Mouse (Mus musculus) central nervous system, embryonic 18 days (tissue): ENCODE data around the gene Ntn1. TPM values are rescaled to one million over a fixed set of nuclear protein-coding genes. Genes with fewer than 3 reads are reported as not detected.

ENCODE experiments used
- polyA plus RNA-seq: library from polyadenylated mRNA; depleted of rRNA; stranded (reverse); fragments of >200 nt; gene quantifications from 2 replicates; pipeline ENCODE4 v1.2.3, GENCODE M21; 2012; rRNA removed

The Ntn1 gene
- 15.6 and 19.1 TPM in 2 replicates for polyA plus RNA-seq

DNA sequence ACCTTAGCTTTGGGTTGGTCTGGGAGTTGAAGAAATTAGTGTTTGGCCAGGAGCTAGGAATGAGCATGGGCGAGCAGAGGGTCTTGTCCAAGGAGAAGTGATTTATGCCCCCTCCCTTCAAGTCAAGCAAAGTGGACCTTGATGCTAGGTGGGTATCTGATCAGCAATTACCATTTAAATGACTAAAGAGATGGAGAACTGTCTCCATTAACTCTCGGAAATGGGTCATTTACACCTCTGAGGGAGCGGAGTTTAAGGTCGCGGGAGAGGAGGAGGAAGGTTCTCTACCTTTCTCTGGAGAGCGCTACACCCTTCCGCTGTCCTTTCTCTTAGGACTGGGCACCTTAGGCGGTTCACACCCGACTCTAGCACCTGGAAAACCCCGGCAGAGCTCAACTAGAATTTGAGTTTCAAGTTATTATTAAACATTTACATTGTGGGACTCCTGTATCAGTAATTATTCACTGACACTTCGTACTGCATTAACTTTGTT lies at the start of gene Ntn1:
TSS of gene Ntn1 (minus strand) at position 97 of the 493 bp plus-strand sequence.

DNA sequence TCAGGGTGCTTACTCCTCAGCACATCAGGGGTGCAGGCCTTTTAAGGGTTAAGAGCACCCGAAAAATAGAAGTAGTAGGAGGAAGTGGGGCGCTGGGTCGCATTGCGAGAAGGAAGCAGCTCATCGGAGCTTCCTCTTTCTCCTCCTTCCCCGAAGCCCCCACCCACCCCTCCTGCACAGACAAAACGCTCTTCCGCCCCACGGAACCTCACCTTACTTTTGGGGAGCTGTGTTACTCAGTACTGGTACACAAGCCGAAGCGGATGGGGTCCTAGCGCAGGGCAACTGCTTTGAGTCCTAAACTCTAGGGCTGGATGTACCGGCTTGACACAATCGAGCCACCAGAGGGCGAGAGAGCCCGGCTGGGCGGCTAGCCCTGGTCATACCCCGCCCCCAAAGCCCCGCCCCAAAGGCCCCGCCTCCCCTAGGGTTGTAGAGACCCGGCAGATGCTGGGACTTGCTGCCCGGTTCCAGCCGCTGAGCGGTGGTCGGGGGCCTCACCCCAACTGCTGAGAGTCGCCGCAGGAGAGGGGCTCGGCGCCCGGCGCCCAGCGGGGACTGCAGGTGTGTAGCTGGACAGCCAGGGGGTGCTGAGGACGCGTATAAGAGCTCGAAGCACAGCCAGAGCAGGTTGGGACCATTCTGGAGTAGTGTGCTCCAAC lies 31.2 kb upstream of the Ntn1 start, which contains the start of gene Pik3r5:
TSS of gene Pik3r5 (plus strand) at position 423 of the 662 bp plus-strand sequence.

Other genes with a start within 250 kb of the Ntn1 start
- gene Pik3r5, start 31.3 kb upstream of the Ntn1 start, polyA plus RNA-seq = 0.45 and 0.58 TPM in 2 replicates
- 2.2 and 2.4 TPM in 2 replicates for gene Pik3r6, start 102.2 kb upstream of the Ntn1 start, polyA plus RNA-seq
- 0.09 and 0.15 TPM in 2 replicates for gene Mfsd6l, start 155.4 kb upstream of the Ntn1 start, polyA plus RNA-seq
- 0.44 and 0.53 TPM in 2 replicates for gene Ccdc42, start 186.2 kb upstream of the Ntn1 start, polyA plus RNA-seq